Mouse (Mus musculus): ENCODE data around the gene Wrnip1.

The Wrnip1 gene

DNA sequence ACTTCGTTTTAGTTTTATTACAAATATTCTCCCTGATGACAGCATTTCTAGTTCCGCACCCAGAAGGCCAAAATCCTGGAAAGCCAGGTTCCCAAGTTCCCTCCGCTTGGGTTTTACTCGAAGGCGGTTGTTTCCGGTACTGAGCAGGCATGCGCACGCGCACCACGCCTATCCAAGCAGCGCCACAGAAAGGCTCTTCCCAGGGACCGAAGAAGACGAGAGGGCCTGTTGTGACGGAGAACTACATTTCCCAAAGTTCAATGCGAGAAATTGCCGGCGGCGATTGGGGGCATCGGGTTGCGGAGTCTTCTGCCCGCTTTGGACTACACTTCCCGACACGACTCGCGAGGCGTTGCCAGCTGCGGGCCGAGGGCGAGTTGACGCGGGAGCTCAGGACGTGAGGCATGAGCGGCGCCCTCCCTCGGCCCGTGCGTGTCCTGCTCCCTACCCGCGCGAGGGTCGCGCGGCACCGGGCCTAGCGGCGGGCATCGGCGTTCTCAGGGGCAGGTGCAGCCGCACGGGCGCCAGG lies at the start of gene Wrnip1:
Gene Wrnip1 (plus strand): TSS at position 346 of the 529 bp plus-strand sequence.
- DNase-seq (ENCODE audit: inconsistent ontology term) = peak; percentile 98

DNA sequence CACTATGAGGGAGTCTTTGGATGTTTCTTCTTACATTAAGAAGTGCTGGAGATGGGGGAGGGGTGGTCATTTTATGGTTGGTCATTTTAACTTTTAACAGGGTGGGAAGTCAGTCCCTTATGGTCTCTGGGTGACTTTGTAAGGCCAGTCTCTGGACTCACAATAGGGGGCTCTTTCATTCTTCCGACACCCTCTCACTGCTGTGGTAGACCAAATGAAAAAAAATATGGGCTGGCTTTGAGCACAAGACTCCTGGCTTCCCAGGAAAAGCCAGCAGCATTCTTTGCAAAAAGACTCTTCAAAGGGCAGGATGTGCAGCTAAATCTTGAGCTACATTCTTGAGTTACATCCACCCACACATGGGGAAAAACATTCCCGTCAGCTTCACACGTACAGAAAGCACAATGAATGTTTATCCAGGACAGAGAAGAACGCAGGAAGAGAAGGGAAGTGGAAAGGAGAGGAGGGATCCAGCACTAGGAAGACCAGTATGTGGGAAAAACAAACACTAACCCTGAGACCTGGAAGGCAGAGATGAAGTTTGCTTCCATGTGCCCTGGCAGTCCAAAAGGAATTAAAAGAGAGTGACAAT lies 49.7 kb upstream of the Wrnip1 start:
- peak; percentile 24 for DNase-seq (ENCODE audit: inconsistent ontology term)

DNA sequence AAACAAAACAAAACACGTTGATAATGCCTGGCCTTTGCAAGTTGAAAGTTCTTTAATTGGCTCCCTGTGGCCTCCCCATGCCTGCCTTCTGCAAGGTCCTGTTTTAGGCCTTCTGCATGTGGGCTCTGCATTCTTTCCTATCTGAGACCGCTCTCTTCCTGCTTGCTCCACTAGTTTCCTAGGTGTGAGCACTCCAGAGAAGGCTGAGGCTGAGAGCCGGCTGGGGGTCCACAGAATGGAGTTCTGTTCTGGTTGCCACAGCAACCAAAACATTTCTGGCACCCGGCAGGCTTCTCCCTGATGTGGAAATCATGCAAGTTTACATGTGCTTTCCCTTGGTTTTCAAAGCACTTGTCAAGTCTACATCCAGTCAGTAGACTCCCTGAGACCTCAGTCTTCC lies 42.8 kb upstream of the Wrnip1 start:
- DNase-seq (ENCODE audit: inconsistent ontology term) = no peak

DNA sequence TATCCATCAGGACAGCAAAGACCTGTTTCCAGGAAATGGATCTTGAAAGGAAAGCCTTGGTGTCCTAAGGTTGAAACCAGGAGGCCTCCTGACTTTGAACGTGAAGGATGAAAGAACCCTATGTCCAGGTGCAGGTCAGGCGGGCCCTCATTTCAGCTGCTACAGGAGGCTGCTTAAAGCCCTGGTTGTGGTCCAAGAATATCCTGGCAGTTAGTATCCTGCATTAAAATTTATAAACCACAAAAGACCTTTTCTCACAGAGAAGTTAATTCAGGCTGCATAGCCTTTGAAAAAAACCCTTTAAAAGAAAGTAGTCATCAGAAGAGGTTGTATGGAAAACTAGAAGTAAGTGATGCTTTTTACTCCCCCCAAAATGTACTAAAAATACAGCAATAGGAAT lies 41.0 kb upstream of the Wrnip1 start:
- no peak for DNase-seq (ENCODE audit: inconsistent ontology term)

DNA sequence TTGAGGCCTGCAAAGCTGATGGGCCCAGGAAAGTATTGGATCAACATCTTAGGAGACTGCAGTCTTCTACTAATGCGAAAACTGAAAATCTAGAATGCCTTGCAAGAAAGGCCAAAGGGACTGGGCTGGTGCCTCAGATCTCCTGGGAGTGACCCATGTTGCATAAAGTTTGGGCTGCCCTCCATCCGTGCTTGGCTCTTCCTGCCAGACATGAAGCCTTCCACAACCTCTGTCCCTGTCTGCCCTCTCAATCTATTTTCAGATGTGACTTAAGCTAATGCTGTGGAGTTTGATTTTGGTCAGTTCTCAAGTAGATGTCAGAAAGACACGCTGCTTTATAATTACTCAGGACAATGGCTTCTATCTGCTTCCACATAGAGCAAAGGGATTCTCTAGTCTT lies 38.7 kb upstream of the Wrnip1 start:
- DNase-seq (ENCODE audit: inconsistent ontology term) = no peak

DNA sequence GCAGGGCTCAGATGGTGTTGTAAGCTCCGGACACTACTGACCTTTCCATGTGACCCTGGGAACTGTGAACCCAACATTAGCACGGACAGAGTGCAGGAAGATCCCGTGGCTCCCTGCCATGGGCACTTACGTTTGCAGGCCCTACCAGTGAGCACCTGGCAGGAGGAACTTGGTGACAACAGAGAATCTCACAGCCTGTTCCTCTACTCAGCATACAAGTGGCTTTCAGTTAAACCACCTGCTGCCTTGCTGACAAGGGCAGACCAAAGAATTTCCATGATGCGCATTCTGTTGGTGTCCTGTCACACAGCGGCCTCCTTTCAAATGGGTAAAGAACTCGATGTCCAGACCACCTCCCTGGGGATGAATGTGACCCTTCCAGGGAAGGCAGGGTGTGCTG lies 37.4 kb upstream of the Wrnip1 start:
- no peak for DNase-seq (ENCODE audit: inconsistent ontology term)

DNA sequence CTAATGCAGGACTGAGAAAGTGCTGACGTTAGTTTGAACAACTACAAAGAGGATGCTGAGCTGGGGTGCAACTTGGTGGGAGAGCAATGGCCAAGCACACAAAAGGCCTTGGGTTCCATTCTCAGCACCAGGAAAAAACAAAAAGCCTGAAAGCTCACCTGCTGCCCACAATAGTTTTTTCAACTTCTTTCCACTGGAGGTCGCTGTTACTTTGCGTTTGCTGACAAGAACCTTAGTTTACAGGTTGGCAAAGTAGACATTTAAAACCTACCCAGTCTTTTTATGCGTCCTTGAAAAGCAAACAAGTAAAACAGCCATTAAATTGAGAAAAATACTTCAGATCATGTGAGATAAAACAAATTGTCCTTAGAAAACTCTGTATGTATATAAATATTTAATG lies 33.7 kb upstream of the Wrnip1 start:
- peak; percentile 32 for DNase-seq (ENCODE audit: inconsistent ontology term)

DNA sequence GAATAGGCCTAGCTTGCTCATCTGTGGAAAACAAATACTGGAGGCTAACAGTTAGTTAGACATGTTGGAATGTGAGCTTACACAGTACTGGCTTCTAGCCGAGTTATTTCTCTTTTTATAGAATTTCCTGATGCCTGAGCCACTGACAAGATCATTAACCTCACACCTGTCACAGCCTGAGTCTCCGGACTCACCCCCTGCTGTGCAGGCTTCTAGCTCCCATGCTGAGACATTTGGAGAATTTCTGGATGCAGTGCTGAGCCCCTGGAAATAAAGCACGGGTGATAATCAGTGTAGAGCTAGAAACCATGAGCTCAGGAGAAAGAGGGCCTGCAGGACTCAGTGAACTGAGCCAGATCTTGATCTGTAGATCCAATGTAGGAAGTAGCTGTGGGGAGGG lies 31.9 kb upstream of the Wrnip1 start:
- peak; percentile 89 for DNase-seq (ENCODE audit: inconsistent ontology term)

DNA sequence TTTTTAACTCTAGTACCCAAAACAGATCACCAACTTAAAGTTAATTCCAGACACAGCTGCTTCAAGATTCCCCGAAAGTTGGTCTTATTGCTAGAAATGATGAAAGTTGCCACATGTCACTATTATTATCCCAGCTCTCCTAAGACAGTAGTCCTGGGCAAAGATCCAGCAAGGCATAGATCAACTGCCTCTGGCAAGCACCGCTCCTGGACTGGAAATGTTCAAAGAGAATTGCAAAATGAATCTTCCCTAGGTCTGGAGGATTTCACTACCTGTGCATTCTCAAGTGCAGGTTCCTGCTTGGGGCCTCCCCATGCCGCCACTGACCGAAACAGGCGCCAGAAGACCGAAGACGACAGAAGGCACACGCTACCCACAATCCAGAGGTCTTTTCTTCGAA lies 25.9 kb upstream of the Wrnip1 start:
- DNase-seq (ENCODE audit: inconsistent ontology term) = no peak

DNA sequence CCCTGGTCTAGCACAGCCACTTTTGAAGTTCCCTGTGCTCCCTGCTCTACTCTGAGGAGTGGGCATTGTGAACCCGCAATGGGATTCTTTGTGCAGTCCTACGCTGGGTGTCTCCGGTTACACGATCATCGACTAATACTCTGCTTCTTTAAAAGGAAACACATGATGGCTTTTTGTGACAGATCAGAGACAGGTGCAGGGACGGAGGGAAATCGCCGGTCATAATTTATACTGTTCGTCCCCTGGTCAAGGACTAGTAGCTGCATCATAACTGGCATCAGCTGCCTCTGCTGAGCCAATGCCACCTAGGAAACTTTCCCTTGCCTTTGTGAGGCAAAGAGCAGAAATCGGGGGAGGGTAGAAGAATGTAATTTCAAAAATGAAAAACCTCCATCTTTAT lies 25.5 kb upstream of the Wrnip1 start:
- no peak for DNase-seq (ENCODE audit: inconsistent ontology term)

DNA sequence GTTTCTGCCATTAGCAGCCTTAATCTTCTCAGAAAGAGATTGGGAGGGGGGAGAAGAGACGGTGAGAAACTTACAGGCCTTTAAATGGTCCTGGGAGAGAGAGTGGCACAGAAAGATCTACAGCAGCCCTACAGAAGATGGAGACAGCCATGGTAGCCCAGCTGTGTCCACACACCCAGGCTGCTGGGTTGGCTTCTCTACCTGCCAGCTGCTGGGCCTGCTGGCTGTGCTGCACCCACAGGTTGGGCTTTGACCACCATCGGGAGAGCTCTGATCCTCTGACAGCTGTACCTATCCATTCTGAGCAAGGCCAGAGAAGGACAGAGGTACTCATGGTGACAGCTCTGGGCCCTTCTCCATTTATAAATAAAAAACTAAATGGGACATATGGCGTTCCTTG lies 23.0 kb upstream of the Wrnip1 start:
- DNase-seq (ENCODE audit: inconsistent ontology term) = no peak

DNA sequence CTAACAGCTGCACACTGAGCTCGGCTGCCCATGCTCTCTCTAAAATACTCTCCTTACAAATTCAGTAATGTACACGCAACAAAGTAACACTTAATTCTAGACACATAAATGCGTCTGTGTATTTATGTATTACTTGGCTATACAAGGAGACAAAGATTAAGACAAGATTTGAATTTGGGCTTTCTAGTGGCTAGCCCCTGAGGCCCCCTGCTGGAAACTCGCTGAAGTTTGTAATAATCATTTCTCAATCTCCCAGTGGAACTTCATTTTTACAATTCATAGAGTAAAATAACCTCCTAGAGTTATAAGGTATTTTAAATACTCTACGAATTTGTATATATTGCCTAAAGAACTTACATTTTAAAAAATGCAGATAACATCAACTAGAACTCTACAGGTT lies 18.8 kb upstream of the Wrnip1 start:
- no peak for DNase-seq (ENCODE audit: inconsistent ontology term)

DNA sequence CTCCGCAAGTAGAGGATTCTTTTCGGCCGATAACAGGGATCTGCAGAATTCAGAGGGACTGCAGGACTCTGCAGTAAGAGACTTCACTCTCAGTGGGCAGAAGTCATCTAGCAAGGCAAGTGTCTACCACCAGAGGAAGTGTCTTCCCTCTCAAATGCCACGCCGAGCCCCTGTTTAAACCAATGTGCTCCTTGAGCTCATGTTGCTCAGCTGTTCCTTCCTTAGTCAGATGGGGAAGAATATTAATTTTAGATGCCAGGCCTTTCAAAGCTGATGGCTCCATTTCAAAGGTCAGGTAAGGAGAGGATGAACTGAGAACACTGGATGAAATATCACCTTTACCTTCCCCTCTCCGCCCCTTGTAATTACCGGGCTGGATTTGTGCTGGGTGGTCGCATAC lies 18.0 kb upstream of the Wrnip1 start, which contains the start of gene Mylk4:
Gene Mylk4 (minus strand): TSS at position 139 of the 400 bp plus-strand sequence.
- no peak for DNase-seq (ENCODE audit: inconsistent ontology term)

DNA sequence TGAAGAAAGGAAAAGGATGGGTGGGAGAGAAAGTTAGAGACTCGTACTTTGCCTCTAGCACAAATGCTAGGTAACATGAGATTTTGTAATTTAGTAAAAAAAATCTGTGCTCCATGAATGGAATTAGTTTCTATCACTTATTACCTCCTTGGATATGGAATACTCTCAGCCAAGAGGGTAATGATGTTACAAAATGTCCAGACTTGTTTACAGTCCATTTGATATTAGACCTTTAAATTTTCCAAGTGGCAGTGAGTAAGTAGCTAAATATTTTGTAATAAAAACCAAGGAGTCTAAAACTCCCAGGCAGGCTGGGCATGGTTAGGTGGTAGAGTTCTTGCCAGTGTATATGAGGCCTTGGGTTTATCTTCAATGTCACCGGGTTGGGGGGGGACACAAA lies 14.3 kb upstream of the Wrnip1 start:
- DNase-seq (ENCODE audit: inconsistent ontology term) = no peak

DNA sequence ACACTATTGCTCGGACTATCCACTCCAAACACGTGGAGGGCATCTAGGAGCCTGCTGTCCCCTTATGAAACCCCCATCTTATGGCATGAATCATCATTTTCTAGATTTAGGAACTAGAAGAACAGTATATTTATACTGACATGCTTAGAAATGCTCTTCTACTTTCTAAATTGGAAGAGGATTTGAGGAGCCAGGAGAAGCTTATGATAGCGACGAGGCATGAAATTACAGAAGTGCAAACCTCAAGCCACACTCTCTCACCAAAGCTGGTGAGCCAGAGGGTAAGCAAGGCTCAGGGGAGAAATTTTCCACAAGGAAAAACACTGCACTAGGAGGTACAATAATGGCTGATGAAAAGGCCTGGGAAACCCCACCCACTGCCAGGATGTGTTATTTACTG lies 12.1 kb upstream of the Wrnip1 start:
- DNase-seq (ENCODE audit: inconsistent ontology term) = no peak

DNA sequence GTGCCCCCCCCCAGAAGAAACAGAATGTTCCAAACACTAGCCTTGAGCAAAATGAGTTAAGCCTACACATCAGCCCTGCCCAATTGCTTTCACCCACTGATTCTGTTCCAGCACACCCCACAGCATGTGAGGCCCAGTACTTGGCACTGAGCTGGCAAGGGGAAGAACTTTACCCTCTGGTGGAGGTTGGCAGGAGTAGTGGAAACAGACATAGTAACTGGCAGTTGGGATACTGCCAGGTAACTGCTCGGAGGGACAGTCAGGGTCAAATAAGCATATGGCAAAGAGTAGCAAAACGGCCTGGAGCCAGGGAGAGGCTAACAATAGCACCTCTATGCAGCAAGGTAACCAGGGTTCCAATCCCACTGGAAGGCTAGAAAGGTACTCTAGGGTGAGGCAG lies 7.2 kb upstream of the Wrnip1 start:
- DNase-seq (ENCODE audit: inconsistent ontology term) = no peak

DNA sequence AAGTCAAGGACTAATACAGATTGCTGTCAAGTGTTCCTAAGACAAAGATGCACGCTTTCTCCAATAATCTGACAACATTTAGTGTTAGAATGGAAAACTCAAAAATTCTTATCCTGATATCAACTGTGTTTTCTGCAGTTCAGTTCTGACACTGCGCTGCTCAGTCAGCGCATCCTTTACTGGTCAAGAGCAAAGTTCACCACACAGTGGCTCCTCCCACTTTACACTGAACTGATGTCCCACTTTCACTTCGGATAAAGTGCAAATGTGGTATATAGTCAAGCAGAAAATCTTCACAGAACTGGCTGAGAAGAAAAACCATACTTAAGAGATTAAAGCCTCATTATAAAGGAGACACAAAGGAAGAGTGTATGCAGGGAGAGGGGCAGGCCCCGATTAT lies 6.7 kb upstream of the Wrnip1 start:
- no peak for DNase-seq (ENCODE audit: inconsistent ontology term)

DNA sequence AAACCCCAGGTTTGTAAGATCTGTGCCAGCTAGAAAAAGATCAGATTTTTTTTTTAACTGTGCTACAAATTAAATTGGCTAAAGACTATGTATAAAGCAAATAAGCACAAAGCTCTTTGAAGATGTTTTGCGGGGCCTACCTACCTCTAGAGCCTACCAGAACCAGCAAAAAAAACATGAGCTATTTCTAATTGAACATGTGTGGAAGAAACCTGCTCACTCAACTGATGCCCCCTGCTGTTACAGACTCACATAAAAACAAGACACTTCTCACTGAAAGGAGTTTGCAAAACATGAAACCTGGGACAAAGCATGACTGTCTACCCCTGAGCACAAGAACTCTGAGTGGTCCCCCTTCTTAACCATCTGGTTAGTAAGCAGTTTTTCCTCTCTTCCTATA lies 4.8 kb upstream of the Wrnip1 start:
- no peak for DNase-seq (ENCODE audit: inconsistent ontology term)

DNA sequence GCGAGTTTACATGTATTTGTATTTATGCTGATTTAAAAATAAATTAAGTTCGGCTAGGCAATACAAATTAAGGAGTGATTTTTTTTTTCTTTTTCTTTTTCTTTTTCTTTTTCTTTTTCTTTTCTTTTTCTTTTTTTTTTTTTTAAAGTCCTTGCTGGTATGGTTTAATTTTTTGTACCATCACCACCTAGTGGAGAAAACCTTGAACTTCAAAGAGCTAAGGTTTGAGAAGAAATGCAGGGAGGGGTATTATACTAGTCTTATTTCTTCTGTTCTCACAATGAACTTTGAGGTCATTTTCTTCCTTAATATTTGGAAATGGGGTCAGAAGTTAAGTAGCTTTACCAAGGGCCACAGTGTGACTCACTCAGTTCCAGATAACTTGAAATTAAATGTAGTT lies 2.7 kb upstream of the Wrnip1 start:
- no peak for DNase-seq (ENCODE audit: inconsistent ontology term)

DNA sequence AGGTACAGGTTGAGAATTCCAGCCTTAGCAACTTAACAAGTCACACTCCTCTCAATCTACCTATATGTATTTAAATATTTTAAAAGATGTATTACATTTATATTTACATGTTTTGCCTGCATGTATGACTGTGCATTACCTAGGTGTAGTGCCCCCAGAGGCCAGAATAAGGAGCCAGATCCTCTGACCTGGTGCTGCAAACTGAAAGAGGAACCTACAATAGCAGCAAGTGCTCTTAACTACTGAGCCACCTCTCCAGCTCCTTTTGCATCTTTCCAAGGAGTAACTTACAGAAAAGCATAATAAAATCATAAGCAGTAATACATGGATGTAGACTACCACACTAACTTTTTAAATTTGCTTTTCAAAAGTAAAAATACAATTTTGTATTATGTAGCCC lies 979 bp upstream of the Wrnip1 start:
- no peak for DNase-seq (ENCODE audit: inconsistent ontology term)

DNA sequence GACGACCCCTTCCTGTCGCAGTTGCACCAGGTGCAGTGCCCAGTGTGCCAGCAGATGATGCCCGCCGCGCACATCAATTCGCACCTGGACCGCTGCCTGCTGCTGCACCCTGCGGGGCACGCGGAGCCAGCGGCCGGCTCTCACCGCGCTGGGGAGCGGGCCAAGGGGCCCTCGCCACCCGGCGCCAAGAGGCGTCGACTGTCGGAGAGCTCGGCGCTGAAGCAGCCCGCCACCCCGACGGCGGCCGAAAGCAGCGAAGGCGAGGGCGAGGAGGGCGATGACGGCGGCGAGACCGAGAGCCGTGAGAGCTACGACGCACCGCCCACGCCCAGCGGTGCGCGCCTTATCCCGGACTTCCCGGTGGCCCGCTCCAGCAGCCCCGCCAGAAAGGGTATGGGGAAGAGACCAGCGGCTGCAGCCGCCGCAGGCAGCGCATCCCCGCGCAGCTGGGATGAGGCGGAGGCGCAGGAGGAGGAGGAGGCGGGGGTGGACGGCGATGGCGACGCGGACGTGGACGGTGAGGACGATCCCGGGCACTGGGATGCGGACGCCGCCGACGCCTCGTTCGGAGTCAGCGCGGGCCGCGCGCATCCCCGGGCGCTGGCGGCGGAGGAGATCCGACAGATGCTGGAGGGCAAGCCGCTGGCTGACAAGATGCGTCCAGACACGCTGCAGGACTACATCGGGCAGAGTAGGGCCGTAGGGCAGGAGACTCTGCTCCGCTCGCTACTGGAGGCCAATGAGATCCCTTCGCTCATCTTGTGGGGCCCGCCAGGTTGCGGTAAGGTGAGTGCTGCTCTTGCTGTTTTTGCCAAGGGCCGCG lies 632 bp downstream of the Wrnip1 start, which contains the start of gene D930007J09Rik:
Gene D930007J09Rik (minus strand): TSS at position 591 of the 823 bp plus-strand sequence.
- peak; percentile 65 for DNase-seq (ENCODE audit: inconsistent ontology term)

DNA sequence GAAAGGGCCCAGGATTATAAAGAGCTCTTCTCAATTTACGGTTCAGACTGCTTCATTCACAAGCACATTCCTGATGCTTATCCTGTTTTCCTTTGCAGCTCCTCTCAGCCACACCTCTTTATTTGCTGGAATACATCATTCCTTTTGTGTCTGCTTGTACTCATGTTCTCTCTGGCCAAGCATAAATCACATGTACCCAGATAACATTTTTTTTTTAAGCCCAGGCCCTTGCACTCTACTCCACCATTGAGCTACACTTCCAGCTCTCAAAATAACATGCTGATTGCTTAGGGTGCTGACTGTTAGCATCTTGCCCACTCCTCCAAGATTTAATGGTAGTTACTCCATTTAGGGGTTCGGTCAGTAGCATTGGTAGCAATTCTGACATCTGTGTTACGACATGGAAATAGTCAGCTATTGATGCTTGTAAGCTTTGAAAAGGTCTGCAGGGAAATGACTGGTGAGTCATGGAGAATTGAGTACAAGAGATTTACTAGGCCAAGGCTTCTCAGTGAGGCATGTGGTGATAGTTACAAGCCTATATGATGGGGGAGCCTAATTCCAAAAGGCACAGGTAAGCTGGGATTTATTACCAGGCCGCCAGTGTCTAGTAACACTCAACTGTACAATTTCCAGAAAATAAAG lies 2.0 kb downstream of the Wrnip1 start:
- DNase-seq (ENCODE audit: inconsistent ontology term) = no peak

DNA sequence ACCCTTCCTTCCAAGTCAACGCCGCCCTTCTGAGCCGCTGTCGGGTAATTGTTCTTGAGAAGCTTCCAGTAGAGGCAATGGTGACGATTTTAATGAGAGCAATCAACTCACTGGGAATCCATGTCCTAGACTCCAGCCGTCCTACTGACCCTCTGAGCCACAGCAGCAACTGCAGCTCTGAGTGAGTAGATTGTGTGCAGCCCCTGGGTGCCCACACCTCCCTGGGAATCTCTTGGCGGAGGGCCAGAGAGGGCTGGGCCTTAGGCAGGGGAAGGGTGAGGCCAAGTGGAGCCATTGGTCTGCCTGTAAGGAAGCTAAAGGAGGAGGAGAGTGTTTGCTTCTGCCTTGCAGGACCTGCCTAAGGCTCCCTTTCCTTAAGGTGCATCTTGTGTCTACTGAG lies 5.0 kb downstream of the Wrnip1 start:
- DNase-seq (ENCODE audit: inconsistent ontology term) = peak; percentile 36

Measured in Muller cell, postnatal 12 days (primary cell).